9 mouse cellular contexts compared by ENCODE assay signal in the genomic region with DNA sequence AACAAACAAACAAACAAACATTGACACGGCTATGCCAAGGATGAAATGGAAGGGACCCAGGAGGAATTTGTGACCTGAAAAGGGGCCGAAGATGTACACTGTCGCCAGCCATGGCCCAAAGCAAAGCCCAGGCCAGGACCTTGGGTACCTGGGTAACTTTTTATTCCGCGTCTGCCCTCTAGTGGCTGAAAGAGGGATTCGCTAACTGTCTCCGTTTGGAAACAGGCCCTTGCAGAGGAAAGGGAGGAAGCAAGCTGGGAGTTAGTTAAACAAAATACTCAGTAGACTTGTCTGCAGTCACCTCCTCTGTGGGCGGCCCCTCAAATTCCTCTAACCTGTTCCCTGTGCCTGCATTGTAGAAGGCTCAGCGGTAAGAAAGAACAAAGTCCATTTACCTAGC.
A peak's percentile ranks its signal among the peaks of the same experiment; 100 is the strongest.
DNase-seq lines count a peak whose midpoint lies in the region; ATAC-seq and TF ChIP-seq lines count a peak whose summit lies in the region.
"Had no signal": no experiment of that assay in that cellular context is flagged by ENCODE, and none has a peak within 500 bp of the region (broad histone marks: within the 10 kb centered on the region; RNA-seq: fewer than 3 reads in every experiment).

No protein-coding gene starts in this region.

- no peak overlapping the region for H3K4me3 ChIP-seq in ES-Bruce4 (ENCODE audit: low read depth, low read length)
- H3K4me3 ChIP-seq in heart, postnatal 0 days (ENCODE audit: low read depth, low read length) = no peak overlapping the region
- no peak overlapping the region for H3K4me3 ChIP-seq in lung, embryonic 14.5 days (ENCODE audit: low read depth, low read length)
- H3K4me3 ChIP-seq: limb, embryonic 12.5 days had no signal

- ATAC-seq in heart, postnatal 0 days (ENCODE audit: insufficient read depth, low read depth) = no peak
- peak; percentile 68; the same call in 1 of the 2 replicates for ATAC-seq in lung, embryonic 14.5 days (ENCODE audit: insufficient read depth)

- peak; percentile 72 for TF ChIP-seq CTCF in ES-Bruce4 (IDR thresholded peaks at IDR 0.05; ENCODE audit: low read depth, low read length)
- TF ChIP-seq CTCF in heart, postnatal 0 days (IDR thresholded peaks at IDR 0.05; ENCODE audit: low read depth) = peak; percentile 76
- TF ChIP-seq CTCF in lung, embryonic 14.5 days (IDR thresholded peaks at IDR 0.05; ENCODE audit: low read depth) = peak; percentile 84

- TF ChIP-seq EP300 in ES-Bruce4 (IDR thresholded peaks at IDR 0.05; ENCODE audit: insufficient read depth, low read depth, low read length) = no peak
- no peak for TF ChIP-seq EP300 in heart, postnatal 0 days (IDR thresholded peaks at IDR 0.05; ENCODE audit: low read depth)

- H3K4me2 ChIP-seq in heart, postnatal 0 days (ENCODE audit: low read depth, low read length) = no peak overlapping the region
- no peak overlapping the region for H3K4me2 ChIP-seq in lung, embryonic 14.5 days
- H3K4me2 ChIP-seq: limb, embryonic 12.5 days had no signal

- no peak overlapping the region for H3K9ac ChIP-seq in ES-Bruce4 (ENCODE audit: low read depth, poor library complexity, severe bottlenecking)
- H3K9ac ChIP-seq in heart, postnatal 0 days (replicated peaks; ENCODE audit: low read depth, low read length) = no peak overlapping the region
- no peak overlapping the region for H3K9ac ChIP-seq in lung, embryonic 14.5 days
- H3K9ac ChIP-seq: limb, embryonic 12.5 days had no signal

- TF ChIP-seq POLR2A in ES-Bruce4 (IDR thresholded peaks at IDR 0.05; ENCODE audit: insufficient read depth, low read length) = no peak

- no peaks in the 10 kb centered on the region for H3K9me3 ChIP-seq in ES-Bruce4 (replicated peaks; ENCODE audit: control insufficient read depth, insufficient read depth, low read length, poor library complexity, severe bottlenecking)
- H3K9me3 ChIP-seq in heart, postnatal 0 days (replicated peaks; ENCODE audit: control insufficient read depth, low read length) = no peaks in the 10 kb centered on the region
- H3K9me3 ChIP-seq in lung, embryonic 14.5 days (ENCODE audit: low read depth, low read length) = no peaks in the 10 kb centered on the region
- H3K9me3 ChIP-seq: limb, embryonic 12.5 days had no signal

- WGBS in heart, postnatal 0 days = 14% methylated on average over 9 of the region's 9 CpGs
- 5% methylated on average over 9 of the region's 9 CpGs for WGBS in large intestine, adult 2 months
- 10% methylated on average over 9 of the region's 9 CpGs for WGBS in lung, embryonic 14.5 days

- H3K36me3 ChIP-seq in ES-Bruce4 (ENCODE audit: control insufficient read depth, insufficient read depth, low read length, poor library complexity, severe bottlenecking) = no peaks in the 10 kb centered on the region
- no peaks in the 10 kb centered on the region for H3K36me3 ChIP-seq in heart, postnatal 0 days (replicated peaks; ENCODE audit: control insufficient read depth, insufficient read depth, low read length)
- H3K36me3 ChIP-seq in lung, embryonic 14.5 days (ENCODE audit: insufficient read depth) = no peaks in the 10 kb centered on the region
- H3K36me3 ChIP-seq: limb, embryonic 12.5 days had no signal

- H3K27me3 ChIP-seq in ES-Bruce4 (ENCODE audit: control insufficient read depth, insufficient read depth, low read length, poor library complexity, severe bottlenecking) = no peaks in the 10 kb centered on the region
- 0 out of 2 replicates have a peak, but pooled peaks cover 3% of the 10 kb centered on the region for H3K27me3 ChIP-seq in heart, postnatal 0 days (ENCODE audit: control insufficient read depth, insufficient read depth, low read length)
- H3K27me3 ChIP-seq in lung, embryonic 14.5 days (ENCODE audit: insufficient read depth, low read length) = no peaks in the 10 kb centered on the region

- no peak overlapping the region for H3K27ac ChIP-seq in ES-Bruce4 (ENCODE audit: insufficient read depth, low read length)
- H3K27ac ChIP-seq in heart, postnatal 0 days (ENCODE audit: low read depth) = no peak overlapping the region
- H3K27ac ChIP-seq in lung, embryonic 14.5 days (ENCODE audit: low read depth) = no peak overlapping the region
- H3K27ac ChIP-seq: limb, embryonic 12.5 days had no signal

- H3K4me1 ChIP-seq in ES-Bruce4 (ENCODE audit: control insufficient read depth, insufficient read depth, low read length) = no peaks in the 10 kb centered on the region
- peaks cover 4% of the 10 kb centered on the region; the same call in 1 of the 2 replicates for H3K4me1 ChIP-seq in heart, postnatal 0 days (ENCODE audit: control insufficient read depth, insufficient read depth)
- no peaks in the 10 kb centered on the region for H3K4me1 ChIP-seq in lung, embryonic 14.5 days (ENCODE audit: insufficient read depth)

- peak; percentile 74 for DNase-seq in adrenal gland, adult 2 months
- peak; percentile 61 for DNase-seq in embryo, embryonic 11.5 days (ENCODE audit: low read depth, low spot score)
- peak; percentile 72 for DNase-seq in heart, postnatal 0 days (ENCODE audit: low spot score)
- DNase-seq in large intestine, adult 2 months (ENCODE audit: low read depth, low spot score) = peak; percentile 57
- peak; percentile 91 for DNase-seq in lung, embryonic 14.5 days
- DNase-seq in retina, postnatal 1 day = peak; percentile 83
- peak; percentile 48 for DNase-seq in yolk sac, embryonic 10.5 days (ENCODE audit: low spot score)
